Mouse (Mus musculus) urinary bladder, postnatal 25 days (tissue): ENCODE measurements around the gene Tpst1.

Experiments used
- DNase-seq: peaks from one replicate; pipeline ENCODE4 v3.0.0; 2022; ENCODE audit warnings: low spot score

Tpst1 gene

DNA sequence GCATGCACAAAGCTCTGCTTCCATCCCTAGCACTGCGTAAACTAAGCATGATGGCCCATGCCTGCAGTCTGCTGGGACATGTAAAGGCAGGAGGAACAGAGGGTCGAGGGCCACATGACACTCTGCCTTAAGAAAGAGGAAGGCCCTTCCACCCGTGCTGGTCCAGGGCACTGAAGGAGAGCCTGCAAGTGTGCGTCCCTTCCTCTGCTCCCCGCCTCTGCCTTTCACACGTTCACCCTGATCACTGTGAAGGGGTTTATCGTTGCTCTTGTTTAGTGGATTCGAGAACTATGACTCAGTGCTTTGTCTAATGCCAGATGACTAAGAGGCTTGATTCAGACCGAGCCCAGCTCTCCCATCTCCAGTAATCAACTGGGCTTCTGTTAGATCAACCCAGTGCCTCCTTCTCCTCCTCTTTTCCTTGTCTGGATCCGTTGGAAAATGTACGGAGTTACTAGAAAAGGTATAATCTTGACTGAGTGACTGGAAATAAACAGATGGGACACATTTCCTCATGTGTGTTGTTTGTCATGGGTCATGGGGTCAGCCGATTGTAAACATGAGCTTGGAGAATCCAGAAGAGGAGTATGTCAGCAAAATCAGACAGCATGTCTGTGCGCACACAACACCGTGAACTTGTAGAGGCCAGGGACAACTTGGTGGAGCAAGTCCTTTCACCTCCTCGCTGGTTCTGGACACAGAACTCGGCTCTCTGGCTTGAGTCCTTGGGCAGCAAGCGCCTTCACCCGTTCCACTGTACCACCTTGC, 16.7 kb downstream of the Tpst1 start:
- no peak for DNase-seq

DNA sequence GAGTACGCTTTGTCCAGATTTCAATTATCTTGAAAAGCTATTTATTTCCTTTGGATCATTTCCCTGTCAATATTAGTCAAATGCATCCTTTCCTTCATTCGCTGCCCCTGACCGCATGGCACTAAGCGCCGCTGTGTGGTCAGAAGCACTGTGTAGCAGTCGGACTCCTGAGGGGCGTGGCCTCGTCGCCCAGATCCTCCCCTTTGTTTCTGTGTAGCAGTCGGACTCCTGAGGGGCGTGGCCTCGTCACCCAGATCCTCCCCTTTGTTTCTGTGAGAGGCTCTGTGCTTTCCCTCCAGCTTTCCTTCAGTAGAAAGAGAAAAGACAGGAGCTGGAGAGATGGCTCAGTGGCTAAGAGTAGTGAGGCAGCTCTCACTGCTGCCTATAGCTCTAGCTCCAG, 23.6 kb downstream of the Tpst1 start:
- no peak for DNase-seq

DNA sequence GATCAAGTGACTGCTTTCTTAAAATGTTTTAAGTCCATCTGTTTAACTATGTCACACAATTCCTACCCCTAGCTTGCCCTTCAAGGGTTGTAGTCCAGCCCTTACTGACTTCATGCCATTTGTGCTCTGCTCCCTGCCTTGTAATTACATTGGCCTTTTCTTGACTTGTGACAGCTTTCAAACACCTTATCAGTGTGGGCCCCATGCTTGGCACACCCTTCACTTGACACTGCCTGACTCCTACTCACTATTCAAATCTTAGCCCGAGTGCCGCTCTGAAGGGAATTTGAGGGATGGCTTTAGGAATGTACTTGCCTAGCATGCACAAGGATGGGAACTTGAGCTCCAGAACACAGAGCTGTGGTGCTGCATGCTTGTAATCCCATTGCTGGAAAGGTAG, 24.7 kb downstream of the Tpst1 start:
- DNase-seq = no peak

DNA sequence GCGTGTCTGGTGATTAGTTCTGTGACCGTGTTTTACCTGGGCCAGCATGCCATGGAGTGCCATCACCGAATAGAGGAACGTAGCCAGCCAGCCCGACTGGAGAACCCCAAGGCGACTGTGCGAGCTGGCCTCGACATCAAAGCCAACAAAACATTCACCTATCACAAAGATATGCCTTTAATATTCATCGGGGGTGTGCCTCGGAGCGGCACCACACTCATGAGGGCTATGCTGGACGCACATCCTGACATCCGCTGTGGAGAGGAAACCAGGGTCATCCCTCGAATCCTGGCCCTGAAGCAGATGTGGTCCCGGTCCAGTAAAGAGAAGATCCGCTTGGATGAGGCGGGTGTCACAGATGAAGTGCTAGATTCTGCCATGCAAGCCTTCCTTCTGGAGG, 28.6 kb downstream of the Tpst1 start:
- no peak for DNase-seq

DNA sequence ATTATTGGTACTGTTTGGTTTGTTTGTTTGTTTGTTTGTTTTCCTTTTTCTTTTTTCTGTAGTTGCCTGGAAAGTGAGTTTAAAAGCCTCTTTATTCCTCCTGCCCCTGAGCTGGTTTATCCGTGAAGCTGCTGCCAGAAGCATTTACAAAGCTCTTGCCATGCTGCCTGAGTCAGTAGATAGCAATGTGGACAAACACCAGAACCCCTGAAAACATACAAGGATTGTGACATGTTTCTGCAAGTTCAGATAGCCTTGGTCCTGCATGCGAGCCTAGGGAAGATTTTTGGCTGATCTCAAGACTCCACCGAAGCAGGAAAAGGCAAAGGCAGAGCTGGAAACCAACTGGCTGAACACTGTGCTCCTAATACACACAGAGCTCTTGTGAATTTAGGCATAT, 36.2 kb downstream of the Tpst1 start:
- DNase-seq = no peak

DNA sequence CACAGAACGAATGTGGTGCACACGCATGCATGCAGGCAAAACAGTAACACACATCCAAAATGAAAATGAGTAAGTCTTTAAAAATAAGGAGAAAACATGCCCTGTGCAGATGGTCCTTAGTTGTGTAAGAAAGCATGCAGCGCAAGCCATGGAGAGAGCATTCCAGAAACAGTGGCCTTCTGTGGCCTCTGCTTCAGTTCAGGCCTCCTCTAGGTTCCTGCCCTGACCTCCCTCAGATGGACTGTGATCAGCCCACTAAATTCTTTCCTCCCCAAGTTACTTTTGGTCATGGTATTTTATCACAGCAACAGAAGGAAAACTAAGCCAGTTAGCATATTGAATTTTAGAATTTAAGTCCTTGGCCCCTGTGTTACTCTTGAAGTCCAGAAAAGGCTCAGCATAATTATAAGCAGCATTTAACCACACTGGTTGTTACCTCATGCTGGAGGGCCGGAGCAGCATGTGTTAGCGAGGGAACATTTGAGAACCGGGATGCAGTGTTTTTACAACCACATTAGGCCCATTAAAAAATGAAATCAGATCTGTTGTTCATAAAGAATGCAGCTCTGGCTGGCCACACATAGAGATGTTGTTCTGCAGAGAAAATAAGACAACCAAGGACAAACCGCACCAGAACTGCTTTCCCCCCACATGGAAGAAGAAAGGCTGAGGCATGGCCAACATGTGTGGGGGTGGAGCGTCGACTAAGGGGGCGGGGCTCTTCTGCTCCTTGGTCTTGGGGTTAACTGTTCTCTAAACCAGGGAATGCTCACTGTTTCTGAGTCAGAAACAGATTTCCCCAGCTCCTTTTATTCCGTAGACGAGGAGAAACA, 37.7 kb downstream of the Tpst1 start:
- DNase-seq = no peak

DNA sequence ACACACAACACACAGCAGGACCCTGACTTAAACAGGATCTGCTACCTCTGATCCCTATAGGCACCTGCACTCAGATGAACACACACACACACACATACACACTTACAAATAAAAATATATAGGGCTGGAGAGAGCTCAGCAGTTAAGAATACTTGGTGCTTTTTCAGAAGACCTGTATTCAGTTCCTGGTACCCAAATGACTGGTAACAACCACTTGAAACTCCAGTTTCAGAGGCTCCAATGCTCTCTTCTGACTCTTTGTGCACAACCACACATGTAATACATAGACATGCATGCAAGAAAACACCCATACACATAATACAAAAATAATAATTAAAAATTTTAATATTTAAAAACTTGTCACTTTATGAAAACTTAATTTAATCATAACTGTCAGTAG, 39.5 kb downstream of the Tpst1 start:
- no peak for DNase-seq

DNA sequence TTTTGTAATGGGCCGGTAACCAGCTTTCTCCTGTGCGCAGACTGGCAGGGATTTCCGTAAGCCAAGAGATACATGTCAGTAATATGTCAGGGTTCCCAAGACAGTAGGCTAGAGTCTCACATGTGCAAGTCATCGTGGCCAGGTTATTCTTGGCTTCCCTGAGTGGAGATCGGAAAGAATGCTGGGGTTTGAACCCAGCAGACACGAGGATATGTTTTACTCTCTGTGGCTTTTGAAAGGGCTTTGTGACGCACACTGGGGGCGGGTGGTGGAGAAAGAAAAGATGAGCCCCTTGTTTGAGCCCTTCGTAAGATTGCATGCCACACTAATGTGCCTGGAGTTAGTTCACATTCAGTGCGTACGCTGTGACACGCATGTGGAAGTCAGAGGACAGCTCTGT, 43.0 kb downstream of the Tpst1 start:
- DNase-seq = no peak

DNA sequence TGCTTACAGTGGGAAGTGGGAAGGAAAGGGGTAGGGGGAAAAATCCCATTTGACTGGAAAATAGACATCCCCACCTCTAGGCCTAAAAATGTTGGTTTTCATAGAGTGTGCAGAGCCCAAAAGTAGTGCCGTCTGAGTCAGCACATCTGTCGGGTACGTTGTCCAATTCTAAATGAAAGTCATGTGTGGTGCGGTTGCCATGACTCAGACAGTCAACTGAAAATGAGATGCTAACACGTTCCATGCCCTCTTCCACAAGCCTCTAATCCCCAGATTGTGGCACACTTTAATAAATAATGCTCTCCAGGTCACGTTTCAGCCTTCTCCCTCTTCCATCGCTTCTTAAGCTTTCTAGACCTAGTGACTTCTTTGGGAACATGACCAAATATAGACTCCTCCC, 43.7 kb downstream of the Tpst1 start:
- DNase-seq = no peak

DNA sequence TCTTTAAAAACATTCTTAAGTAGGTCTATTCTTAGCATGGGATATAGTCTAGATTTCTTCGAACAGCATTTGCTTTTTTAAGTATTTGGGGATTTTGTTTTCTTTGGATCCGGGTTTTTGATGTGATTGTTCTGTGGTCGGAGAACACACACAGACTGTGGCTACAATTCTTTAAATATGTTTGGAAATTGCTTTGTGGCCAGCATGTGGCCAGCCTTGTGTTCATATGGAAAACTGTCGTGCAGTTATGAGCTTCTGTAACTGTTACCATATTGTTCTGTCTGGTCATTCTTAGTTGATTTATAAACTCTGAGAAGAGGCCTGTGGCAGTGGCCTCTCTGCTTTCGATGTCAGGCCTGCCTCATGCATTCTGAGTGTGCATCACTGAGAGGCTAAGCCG, 44.8 kb downstream of the Tpst1 start:
- no peak for DNase-seq

DNA sequence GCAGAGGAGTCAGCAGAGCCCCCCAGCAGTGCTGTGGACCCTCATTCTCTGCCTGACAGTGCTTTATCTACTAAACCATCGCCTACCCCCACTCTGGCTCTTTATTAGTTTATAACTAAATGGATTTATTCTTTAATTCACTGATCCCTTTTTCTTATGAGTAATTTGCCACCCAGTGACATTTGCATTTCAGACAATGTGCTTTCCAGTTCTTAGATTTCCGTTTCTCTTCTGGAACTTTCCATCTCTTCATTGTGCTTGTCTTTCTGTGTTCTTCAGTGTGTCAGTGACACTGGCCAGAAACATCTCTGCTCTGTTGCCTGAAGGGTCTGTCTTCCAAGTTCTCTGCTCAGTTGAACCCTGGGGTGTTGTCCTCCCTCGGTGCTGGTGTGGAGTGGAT, 46.1 kb downstream of the Tpst1 start:
- DNase-seq = no peak

DNA sequence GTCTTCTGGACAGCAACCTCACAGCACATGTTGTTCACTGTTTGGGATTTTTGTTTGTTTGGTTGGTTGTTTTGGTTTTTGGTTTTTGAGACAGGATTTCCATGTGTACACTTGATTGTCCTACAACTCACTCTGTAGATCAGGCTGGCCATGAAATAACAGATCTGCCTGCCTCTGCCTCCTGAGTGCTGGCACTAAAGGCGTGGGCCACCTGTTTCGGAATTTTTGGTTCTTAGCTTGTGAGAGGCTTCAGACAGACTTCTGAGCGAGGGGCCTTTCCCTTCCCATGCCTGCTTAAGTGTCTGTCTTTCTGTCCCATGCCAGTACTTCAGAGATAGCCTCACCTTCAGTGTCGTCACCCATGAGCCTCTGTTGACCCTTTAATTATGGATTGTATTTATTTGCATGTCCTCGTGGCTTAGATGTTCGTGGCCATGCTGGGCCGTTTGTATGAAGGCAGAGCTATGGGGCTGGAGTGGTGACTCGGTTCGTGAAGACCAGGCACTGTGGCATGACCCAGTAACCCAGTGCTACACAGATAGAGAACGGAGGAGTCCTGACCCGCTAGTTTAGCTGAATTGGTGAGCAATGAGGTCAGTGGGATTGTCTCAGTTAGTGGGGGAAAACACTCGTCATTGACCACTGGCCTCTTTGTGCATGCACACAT, 47.1 kb downstream of the Tpst1 start:
- no peak for DNase-seq

DNA sequence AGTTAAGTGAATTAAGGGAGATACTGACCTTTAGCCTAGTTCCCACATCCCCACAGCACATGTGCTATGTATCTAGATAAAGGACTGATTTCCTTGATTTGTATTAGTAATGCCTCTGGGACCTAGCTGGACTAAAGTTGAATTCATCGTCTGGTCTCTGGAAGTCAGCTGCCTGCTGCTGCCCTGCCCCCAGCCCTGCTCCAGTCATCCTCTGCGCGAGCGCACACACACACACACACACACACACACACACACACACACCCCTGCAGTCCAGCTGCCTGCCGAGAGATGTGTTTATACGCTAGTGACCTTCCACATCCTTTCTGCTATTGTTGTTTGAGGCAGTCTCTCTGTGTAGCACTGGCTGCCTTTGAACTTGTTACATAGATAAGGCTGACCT, 47.8 kb downstream of the Tpst1 start:
- no peak for DNase-seq

DNA sequence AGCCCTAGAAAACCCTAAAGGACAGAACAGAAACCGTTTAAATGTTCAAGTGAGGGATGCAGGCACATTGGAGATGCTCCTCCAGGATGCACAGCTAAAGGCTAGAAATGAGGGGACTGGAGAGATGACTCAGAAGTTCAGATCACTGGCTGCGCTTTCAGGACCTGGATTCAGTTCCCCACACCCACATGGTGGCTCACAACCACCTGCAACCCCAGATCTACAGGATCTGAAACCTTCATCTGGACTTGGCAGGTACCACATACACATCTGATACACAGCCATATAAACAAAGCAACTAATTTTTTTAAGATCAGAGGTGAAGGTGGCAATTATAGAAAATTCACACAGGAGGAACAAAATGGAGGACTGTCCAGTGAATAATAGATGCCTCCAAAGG, 49.2 kb downstream of the Tpst1 start:
- no peak for DNase-seq

DNA sequence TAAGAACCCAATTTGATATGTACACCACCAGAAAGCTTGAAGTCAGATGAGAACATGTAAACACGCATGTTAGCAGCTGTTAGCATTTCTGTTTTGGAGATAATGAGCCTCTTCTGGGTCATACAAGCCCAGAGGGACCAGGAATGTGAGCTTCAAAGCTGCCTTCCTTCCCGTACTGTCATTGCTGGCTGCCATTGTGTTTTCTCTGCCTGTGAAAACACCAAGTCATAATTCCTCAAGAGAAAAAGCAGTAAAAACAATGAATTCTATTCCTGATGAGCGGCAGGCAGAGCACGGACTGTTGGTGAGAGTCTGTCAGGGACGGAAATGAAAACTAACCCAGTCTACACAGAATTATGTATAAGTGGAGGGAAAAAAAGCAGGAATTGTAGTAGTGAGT, 51.1 kb downstream of the Tpst1 start:
- no peak for DNase-seq

DNA sequence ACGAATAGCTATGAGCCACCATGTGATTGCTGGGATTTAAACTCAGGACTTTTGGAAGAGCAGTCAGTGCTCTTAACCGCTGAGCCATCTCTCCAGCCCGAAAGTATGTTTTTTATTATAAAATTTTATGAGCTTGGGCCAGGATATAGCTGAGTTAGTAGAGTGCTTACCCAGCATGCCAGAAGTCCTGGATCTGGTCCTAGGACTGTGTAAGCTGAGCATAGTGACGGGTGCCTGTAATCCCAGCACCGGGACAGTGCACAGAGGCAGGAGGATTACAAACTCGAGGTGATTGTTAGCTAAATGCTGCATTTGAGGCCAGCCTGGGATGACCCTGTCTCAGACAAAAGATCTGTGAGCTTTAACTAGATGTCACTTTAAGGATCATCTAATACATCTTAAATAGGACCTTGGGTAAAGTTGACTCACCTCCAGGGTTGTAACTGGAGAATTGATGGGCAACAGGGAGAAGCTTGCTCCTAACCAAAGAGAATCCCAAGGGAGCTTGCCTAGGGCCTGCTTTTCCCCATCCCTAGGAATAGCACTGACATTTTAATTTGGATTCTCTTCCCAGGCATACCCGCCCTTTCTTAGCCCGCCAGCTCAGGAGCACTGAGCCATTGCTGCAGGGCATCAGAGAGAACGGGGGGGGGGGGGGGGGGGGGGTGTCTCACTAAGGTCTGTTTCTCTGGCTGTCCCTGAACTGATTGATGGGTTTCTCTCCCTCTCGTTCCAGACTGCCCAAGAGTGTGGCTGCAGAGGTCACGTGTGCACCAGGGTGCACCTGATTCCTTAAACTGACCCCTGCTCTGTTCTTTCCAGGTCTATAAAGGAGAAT, 55.8 kb downstream of the Tpst1 start:
- no peak for DNase-seq

DNA sequence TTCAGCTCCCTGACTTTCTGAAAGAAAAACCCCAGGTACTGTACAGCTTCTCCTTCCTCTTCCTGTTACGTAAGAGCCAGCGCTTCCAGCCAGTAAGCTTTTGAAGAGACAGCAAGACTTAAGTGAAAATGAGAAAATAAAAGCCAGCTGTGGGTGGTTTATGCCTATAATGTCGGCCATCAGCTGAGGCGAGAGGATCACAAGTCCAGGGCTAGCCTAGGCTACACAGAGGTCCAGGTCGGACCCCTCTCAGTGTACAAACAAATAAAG, 56.3 kb downstream of the Tpst1 start:
- DNase-seq = no peak

DNA sequence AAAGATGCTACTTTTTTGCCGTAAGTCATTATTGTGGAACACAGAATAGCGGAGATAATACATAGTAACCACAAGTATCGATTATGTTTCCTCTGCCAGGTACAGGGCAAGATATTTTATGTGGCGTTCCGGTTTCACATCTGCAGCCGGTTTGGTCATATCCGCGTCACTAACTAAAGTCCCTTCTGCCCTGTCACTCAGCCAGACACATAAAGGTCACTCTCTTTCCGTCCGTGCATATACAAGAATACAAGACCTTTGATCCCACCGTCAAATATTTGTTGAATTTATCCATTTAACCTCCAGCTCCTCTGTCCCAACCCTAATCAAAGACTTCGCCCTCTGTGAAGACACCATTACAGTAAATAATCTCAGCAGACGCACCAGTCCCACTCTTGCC, 63.5 kb downstream of the Tpst1 start:
- no peak for DNase-seq

DNA sequence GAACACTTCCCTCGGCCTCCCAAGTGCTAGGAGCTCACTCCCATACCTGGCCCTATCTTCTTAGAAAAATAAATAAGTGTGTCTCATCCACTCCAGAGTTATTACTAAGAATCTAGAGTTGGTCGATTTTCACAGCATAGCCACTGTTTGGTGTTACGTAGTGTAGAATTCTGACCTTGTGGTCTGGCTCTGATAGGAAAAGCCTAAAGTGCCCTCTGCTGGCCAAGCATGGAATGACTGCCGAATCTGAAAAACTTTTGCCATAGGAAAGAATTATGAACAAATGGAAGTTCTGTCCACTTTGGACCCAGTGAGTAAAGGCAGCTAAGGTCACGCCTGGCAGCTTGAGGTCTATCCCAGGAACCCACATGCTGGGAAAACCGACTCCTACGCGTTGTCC, 66.3 kb downstream of the Tpst1 start:
- peak; percentile 79 for DNase-seq

DNA sequence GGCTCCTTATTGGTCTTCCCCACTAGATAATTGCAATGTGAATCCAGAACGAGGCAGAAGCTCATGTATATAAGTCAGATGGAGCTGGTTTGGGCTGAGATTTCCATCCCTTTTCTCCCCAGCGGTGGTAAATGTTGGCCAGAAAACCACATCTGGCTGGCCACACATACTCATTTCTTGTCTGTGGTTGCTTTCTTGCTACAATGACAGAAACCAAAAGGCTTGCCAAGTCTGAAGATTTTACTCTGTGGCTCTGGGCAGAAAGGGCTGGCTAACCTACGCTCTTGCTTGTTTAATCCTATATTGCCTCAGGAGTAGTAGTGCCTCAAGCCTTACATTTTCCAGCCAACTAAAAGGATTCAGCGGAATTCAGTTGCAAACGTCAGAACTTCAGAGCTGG, 68.0 kb downstream of the Tpst1 start:
- DNase-seq = no peak

DNA sequence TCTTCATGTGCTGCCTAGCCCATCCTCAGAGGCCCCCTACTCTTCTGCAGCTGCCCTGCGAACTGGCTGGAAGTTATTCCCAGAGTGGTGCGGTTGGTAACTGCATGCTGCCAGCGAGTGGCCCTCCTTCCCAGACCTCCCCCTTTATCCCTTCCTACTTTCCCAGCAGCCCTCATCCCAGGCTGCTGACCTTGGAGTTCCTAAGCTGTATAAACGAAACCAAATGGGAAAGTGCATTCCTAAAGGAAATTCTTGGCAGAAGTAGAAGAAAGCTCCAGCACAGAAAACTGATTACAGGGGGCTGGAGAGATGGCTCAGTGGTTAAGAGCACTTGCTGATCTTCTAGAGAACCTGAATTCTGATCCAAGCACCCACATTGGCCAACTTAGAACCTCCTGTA, 68.9 kb downstream of the Tpst1 start:
- no peak for DNase-seq

DNA sequence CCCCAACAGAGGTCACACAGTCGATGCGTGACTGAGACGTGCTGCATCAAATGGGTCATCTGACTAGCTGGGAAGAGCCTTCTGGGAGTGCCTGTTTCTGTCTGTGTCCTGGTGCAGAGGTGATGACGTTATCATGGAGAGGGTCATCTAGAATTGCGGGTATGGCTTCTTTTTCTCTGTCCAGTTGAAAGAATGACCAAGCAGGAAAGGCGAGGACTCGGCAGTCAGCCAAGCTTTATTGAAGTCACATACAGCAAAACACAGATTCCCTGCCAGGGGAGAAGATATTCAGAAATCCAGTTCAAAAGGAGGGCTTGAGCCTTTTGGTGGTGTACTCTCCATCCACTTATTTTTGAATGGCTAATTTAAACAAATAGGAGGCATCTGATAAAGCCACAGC, 70.0 kb downstream of the Tpst1 start:
- no peak for DNase-seq

DNA sequence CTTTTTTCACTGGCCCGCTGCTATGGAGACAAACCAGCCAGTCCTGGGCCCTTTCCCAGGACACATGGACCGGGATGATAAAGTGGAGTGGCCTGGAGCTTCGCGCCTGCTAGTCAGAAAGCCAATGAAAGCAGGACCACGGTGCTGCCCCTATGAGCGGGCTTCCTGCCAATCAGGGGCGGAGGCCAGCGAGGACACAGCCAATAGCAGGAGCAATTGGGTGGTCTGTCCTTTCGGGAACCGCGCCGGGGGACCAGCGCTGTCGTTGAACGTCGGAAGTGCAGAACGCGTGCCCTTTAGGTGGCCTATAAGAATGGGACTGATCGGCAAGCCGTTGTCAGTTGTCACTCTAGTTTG, 70.8 kb downstream of the Tpst1 start:
- DNase-seq = peak; percentile 27
